Mouse (Mus musculus) cerebellum, adult 2 months (tissue): ENCODE measurements at regions not wholly inside any gene's neighbourhood (a gene's known extent, or its start where the extent isn't known, plus 50 kb on each side); places are given as distances from the start of the nearest gene placed in this dataset.

Experiments
- CTCF ChIP-seq: fragments of 200-500 bp; IDR thresholded peaks from 2 replicates; pipeline ENCODE4 v1.5.1; 2011; ENCODE audit warnings: low read depth, mild to moderate bottlenecking, control low read depth, low read length, moderate library complexity, borderline replicate concordance; ENCODE audit not compliant: insufficient read depth
- POLR2A ChIP-seq: fragments of 200-500 bp; IDR thresholded peaks from 2 replicates; pipeline ENCODE4 v1.6.1; 2011; ENCODE audit warnings: low read length, control low read depth, borderline replicate concordance; ENCODE audit not compliant: insufficient read depth

DNA sequence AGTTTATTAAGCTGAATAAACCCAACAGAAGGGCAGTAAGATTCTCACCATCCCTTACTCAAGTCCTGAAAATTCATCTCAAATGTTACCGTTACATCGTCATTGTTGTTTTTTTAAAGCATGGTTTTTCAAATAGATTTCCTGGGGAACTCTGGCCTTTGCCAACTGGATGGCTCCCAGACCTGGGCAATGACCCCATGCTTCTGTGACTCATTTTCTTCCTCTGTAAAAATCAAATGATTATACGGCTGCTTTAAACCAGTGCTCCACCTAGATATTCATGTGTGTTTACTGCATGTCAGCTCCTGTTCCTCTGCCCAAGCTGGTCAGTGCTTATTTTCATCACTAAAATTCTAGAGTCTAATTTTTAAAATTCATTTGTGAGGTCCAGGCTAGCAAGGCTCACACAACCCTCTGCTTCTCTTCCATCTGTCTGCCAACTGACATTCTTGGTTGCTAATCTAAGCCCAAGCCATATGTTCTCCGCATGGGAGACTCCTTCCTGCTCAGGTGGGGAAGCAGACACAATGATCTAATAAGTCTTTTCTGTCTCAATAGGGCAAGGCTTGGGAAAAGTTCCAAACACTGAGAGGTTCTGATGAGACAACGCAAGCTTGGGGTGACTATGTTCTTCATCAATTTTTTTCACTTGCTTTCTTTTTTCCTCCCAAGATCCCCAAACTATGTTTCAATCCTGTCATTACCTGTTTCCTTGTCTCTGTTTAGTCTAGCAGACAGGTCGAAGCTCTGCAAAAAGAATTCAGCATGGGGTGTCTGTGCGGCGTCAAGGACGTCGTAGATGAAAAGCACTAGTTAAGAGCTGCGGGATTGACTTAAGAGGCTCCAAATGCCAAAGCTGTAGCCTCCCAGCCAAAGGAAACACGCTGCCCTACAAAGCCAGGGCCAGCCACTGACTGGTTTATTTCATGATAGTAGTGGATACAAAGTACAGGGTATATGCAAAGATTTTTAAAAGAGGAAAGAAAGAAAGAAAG lies 594.7 kb downstream of the Efna5 start:
- TF ChIP-seq CTCF (no peak), POLR2A (no peak)
